Mouse (Mus musculus): ENCODE measurements at regions not wholly inside any gene's neighbourhood (a gene's known extent, or its start where the extent isn't known, plus 50 kb on each side); places are given as distances from the start of the nearest gene placed in this dataset.

DNA sequence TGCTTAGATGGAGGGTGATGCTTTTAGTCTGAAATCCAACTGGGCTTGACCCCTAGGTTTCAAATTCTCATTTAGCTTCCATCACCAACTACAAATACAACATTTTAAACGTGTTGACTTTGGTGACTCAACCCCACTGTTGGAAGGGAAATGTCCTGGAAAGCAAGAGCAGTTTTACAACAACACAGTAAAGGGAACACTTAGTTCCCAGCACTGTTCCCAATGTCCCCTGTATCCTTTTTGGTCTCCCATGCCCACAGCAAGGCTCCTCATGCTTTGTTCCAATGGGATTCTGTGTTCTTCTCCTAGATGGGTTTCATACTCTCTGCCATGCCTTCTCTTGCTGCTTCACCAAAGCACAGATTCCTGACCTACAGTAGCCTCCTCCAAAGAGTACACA, 105.4 kb upstream of the Rgs17 start:
- no peaks in the 10 kb centered on the region for H3K27me3 ChIP-seq (ENCODE audit: control insufficient read depth, insufficient read depth, low read length)
- no peak overlapping the region for H3K4me2 ChIP-seq (ENCODE audit: low read depth)
- H3K27ac ChIP-seq = no peak overlapping the region
- DNase-seq (ENCODE audit: low read depth in 3 of 3, low spot score in 3 of 3) (no peak), ATAC-seq (ENCODE audit: insufficient read depth) (no peak)
- H3K36me3 ChIP-seq (replicated peaks; ENCODE audit: control insufficient read depth, insufficient read depth, low read depth) = no peaks in the 10 kb centered on the region
- TF ChIP-seq EP300 (IDR thresholded peaks at IDR 0.05; ENCODE audit: low read depth) = no peak
- TF ChIP-seq CTCF (IDR thresholded peaks at IDR 0.05; ENCODE audit: low read depth) = no peak
- H3K9me3 ChIP-seq (ENCODE audit: control insufficient read depth, low read length) = no peaks in the 10 kb centered on the region
- no peak overlapping the region for H3K9ac ChIP-seq (replicated peaks)
- whole genome bisulfite sequencing (ENCODE audit: insufficient replicate concordance) = 13% methylated on average over 1 of the region's 1 CpGs
- H3K4me3 ChIP-seq (ENCODE audit: insufficient read depth in 1 of 2, low read depth in 2 of 2, low read length in 2 of 2) = no peak overlapping the region
- H3K4me1 ChIP-seq (replicated peaks; ENCODE audit: control insufficient read depth in 2 of 2, insufficient read depth in 2 of 2, low read length in 1 of 2) = no peaks in the 10 kb centered on the region

DNA sequence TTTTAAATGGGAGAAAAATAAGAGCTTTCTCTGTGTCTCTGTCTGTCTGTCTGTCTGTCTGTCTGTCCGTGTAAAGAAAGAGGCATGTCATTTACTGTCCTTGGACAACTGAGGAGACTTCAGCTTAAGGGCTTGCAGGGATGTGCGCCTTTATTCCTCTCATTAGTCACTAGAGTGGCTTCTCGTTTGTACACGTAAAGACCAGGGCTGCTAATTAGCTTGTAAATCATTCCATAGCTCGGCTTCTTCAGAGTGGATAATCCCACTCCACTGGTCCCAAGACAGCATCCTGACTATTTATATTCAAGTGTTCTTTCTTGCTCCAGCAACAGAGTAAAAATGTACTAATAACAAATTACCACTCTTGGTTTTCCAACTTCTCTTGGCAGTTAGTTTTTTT, 104.1 kb upstream of the Rgs17 start:
- H3K27ac ChIP-seq = no peak overlapping the region
- H3K4me3 ChIP-seq (ENCODE audit: insufficient read depth in 1 of 2, low read depth in 2 of 2, low read length in 2 of 2) = no peak overlapping the region
- H3K9ac ChIP-seq (replicated peaks) = no peak overlapping the region
- H3K4me2 ChIP-seq (ENCODE audit: low read depth) = no peak overlapping the region
- no peaks in the 10 kb centered on the region for H3K27me3 ChIP-seq (ENCODE audit: control insufficient read depth, insufficient read depth, low read length)
- TF ChIP-seq CTCF (IDR thresholded peaks at IDR 0.05; ENCODE audit: low read depth) (no peak), EP300 (IDR thresholded peaks at IDR 0.05; ENCODE audit: low read depth) (no peak)
- 59% methylated on average over 5 of the region's 5 CpGs for WGBS (ENCODE audit: insufficient replicate concordance)
- ATAC-seq (ENCODE audit: insufficient read depth) = no peak
- no peaks in the 10 kb centered on the region for H3K36me3 ChIP-seq (replicated peaks; ENCODE audit: control insufficient read depth, insufficient read depth, low read depth)
- no peaks in the 10 kb centered on the region for H3K9me3 ChIP-seq (ENCODE audit: control insufficient read depth, low read length)
- DNase-seq (ENCODE audit: low read depth in 3 of 3, low spot score in 3 of 3) = no peak
- H3K4me1 ChIP-seq (replicated peaks; ENCODE audit: control insufficient read depth in 2 of 2, insufficient read depth in 2 of 2, low read length in 1 of 2) = no peaks in the 10 kb centered on the region

GRCm38 (mm10) chr10:6022609-6023283, 100.5 kb upstream of the Rgs17 start:
- no peak for ATAC-seq (ENCODE audit: insufficient read depth)
- 40% methylated on average over 2 of the region's 2 CpGs for WGBS (ENCODE audit: insufficient replicate concordance)
- TF ChIP-seq EP300 (IDR thresholded peaks at IDR 0.05; ENCODE audit: low read depth) (no peak), CTCF (IDR thresholded peaks at IDR 0.05; ENCODE audit: low read depth) (no peak)

DNA sequence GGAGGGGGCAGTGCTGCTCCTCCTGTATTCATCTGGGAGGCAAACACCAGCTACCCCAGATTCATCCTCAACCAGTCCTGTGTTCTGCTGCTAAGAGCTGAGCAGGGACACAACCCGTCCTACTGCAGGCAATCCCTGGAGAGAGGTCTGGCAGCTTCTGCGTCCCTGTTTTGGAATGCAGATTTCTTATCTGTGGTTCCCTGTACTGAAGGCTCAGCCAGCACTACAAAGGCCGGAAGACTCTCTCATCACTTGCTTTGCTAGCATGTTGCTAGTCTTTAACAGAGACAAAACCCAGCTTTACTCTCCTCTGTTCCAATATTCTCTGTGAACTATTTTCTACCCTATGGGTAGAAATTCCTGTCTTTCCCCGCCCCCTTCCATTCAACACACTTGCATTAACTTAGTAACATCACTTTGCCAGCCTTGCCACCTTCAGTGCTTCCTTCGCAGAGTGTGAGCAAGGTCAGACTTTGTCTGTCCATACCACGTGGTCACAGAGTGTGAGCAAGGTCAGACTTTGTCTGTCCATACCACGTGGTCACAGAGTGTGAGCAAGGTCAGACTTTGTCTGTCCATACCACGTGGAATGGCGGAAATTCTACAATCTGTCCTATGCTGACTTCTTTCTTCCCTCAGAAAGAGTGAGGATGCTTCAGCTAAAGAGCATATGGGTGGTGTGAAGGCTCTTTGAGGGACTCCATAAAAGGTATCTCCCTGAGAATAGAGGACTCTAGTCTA, 98.9 kb upstream of the Rgs17 start:
- Histone ChIP-seq H3K36me3 (replicated peaks; ENCODE audit: control insufficient read depth, insufficient read depth, low read depth) (no peaks in the 10 kb centered on the region), H3K4me1 (replicated peaks; ENCODE audit: control insufficient read depth in 2 of 2, insufficient read depth in 2 of 2, low read length in 1 of 2) (no peaks in the 10 kb centered on the region), H3K4me2 (ENCODE audit: low read depth) (no peak overlapping the region), H3K4me3 (ENCODE audit: insufficient read depth in 1 of 2, low read depth in 2 of 2, low read length in 2 of 2) (no peak overlapping the region), H3K9me3 (ENCODE audit: control insufficient read depth, low read length) (no peaks in the 10 kb centered on the region), H3K9ac (replicated peaks) (no peak overlapping the region), H3K27ac (no peak overlapping the region), H3K27me3 (ENCODE audit: control insufficient read depth, insufficient read depth, low read length) (no peaks in the 10 kb centered on the region)
- DNase-seq (ENCODE audit: low read depth in 3 of 3, low spot score in 3 of 3) (no peak), ATAC-seq (ENCODE audit: insufficient read depth) (no peak)
- 29% methylated on average over 9 of the region's 9 CpGs for WGBS (ENCODE audit: insufficient replicate concordance)
- TF ChIP-seq CTCF (IDR thresholded peaks at IDR 0.05; ENCODE audit: low read depth) (no peak), EP300 (IDR thresholded peaks at IDR 0.05; ENCODE audit: low read depth) (no peak)

More at GRCm38 (mm10) chr10:6022609-6023283, 100.5 kb upstream of the Rgs17 start:
- Histone ChIP-seq H3K4me1 (replicated peaks; ENCODE audit: control insufficient read depth in 2 of 2, insufficient read depth in 2 of 2, low read length in 1 of 2) (no peaks in the 10 kb centered on the region), H3K36me3 (replicated peaks; ENCODE audit: control insufficient read depth, insufficient read depth, low read depth) (no peaks in the 10 kb centered on the region), H3K4me2 (ENCODE audit: low read depth) (no peak overlapping the region), H3K9me3 (ENCODE audit: control insufficient read depth, low read length) (no peaks in the 10 kb centered on the region), H3K4me3 (ENCODE audit: insufficient read depth in 1 of 2, low read depth in 2 of 2, low read length in 2 of 2) (no peak overlapping the region), H3K27me3 (ENCODE audit: control insufficient read depth, insufficient read depth, low read length) (no peaks in the 10 kb centered on the region), H3K9ac (replicated peaks) (no peak overlapping the region), H3K27ac (no peak overlapping the region)
- DNase-seq (ENCODE audit: low read depth in 3 of 3, low spot score in 3 of 3) = no peak

DNA sequence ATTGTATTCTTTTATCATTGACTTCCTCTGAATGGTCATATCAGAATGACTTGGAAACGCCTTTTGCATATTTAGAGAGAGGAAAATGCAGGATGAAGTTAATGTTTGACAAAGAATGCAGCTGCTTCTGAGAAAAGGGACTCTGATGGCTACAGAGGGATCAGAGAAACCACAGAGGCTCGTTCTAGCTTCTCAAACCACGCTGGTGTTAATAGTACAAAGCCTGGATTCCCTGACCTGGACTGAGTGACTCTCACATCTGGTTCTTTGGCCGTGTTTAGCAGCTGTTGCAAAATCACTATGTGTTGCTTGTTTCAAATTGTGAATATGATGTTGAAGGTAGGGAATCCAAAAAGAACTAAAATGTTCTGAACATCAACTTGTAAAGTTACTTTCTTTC, 91.5 kb upstream of the Rgs17 start:
- Histone ChIP-seq H3K36me3 (replicated peaks; ENCODE audit: control insufficient read depth, insufficient read depth, low read depth) (no peaks in the 10 kb centered on the region), H3K9me3 (ENCODE audit: control insufficient read depth, low read length) (no peaks in the 10 kb centered on the region), H3K27me3 (ENCODE audit: control insufficient read depth, insufficient read depth, low read length) (no peaks in the 10 kb centered on the region), H3K4me2 (ENCODE audit: low read depth) (no peak overlapping the region), H3K9ac (replicated peaks) (no peak overlapping the region), H3K4me1 (replicated peaks; ENCODE audit: control insufficient read depth in 2 of 2, insufficient read depth in 2 of 2, low read length in 1 of 2) (no peaks in the 10 kb centered on the region), H3K4me3 (ENCODE audit: insufficient read depth in 1 of 2, low read depth in 2 of 2, low read length in 2 of 2) (no peak overlapping the region), H3K27ac (no peak overlapping the region)
- WGBS (ENCODE audit: insufficient replicate concordance) = 42% methylated on average over 4 of the region's 4 CpGs
- no peak for ATAC-seq (ENCODE audit: insufficient read depth)
- no peak for DNase-seq (ENCODE audit: low read depth in 3 of 3, low spot score in 3 of 3)
- TF ChIP-seq EP300 (IDR thresholded peaks at IDR 0.05; ENCODE audit: low read depth) = no peak
- TF ChIP-seq CTCF (IDR thresholded peaks at IDR 0.05; ENCODE audit: low read depth) = no peak

All from liver, embryonic 14.5 days (tissue).